Mouse (Mus musculus) heart, embryonic 14.5 days (tissue): ENCODE data around the gene Slc44a1. TPM values are rescaled to one million over a fixed set of nuclear protein-coding genes. Genes with fewer than 3 reads are reported as not detected.

ENCODE experiments used
- ATAC-seq: fragments of 200-750 bp; cut with Nextera tagmentation; 2 replicates; pipeline ENCODE4 v1.8.0; 2017; ENCODE audit warnings: low read depth, moderate TSS enrichment; ENCODE audit not compliant: insufficient number of reproducible peaks, insufficient read depth, low FRiP score
- H3K27ac ChIP-seq, 2 experiments: fragments of 200-500 bp in 1 of 2; fragments of 300-500 bp in 1 of 2; sonication (generic) in 1 of 2; replicated peaks in 1 of 2; 2 replicates each; pipeline ENCODE4 v1.5.1; 2012 to 2014; ENCODE audit warnings: low read depth in 2 of 2, low read length in 2 of 2, control low read depth in 1 of 2, mild to moderate bottlenecking in 1 of 2, mixed read lengths in 1 of 2; ENCODE audit not compliant: control insufficient read depth in 1 of 2, insufficient read depth in 1 of 2
- H3K27me3 ChIP-seq: fragments of 300-500 bp; sonication (generic); 2 replicates; pipeline ENCODE4 v1.6.1; 2014; ENCODE audit warnings: mild to moderate bottlenecking, low read length, control low read depth; ENCODE audit not compliant: control insufficient read depth, insufficient read depth
- H3K36me3 ChIP-seq: fragments of 300-500 bp; sonication (generic); 2 replicates; pipeline ENCODE4 v1.6.1; 2014; ENCODE audit warnings: mild to moderate bottlenecking, control low read depth, low read length, mixed read lengths; ENCODE audit not compliant: control insufficient read depth, insufficient read depth
- H3K4me1 ChIP-seq, 2 experiments: fragments of 200-500 bp in 1 of 2; fragments of 300-500 bp in 1 of 2; sonication (generic) in 1 of 2; 2 replicates each; pipeline ENCODE4 v1.6.1; 2012 to 2014; ENCODE audit warnings: low read length in 2 of 2, control low read depth in 1 of 2, mixed read lengths in 1 of 2; ENCODE audit not compliant: control insufficient read depth in 2 of 2, insufficient read depth in 2 of 2
- H3K4me2 ChIP-seq: fragments of 300-500 bp; sonication (generic); 2 replicates; pipeline ENCODE4 v1.6.1; 2014; ENCODE audit warnings: mild to moderate bottlenecking, low read length
- H3K4me3 ChIP-seq, 2 experiments: fragments of 200-500 bp in 1 of 2; fragments of 300-500 bp in 1 of 2; sonication (generic) in 1 of 2; 2 replicates each; pipeline ENCODE4 v1.5.1; 2012 to 2014; ENCODE audit warnings: low read length in 2 of 2, mild to moderate bottlenecking in 2 of 2, control low read depth in 1 of 2, low read depth in 1 of 2, moderate library complexity in 1 of 2; ENCODE audit not compliant: control insufficient read depth in 1 of 2, insufficient read depth in 1 of 2
- H3K9ac ChIP-seq: fragments of 300-500 bp; sonication (generic); 2 replicates; pipeline ENCODE4 v1.6.1; 2014; ENCODE audit warnings: mild to moderate bottlenecking, low read length
- H3K9me3 ChIP-seq: fragments of 300-500 bp; sonication (generic); 2 replicates; pipeline ENCODE4 v1.6.1; 2016; ENCODE audit warnings: low read length, control low read depth; ENCODE audit not compliant: control insufficient read depth
- WGBS: fragments of 180-500 bp; shearing (Covaris S2); extraction: QIAGEN DNeasy Blood & Tissue Kit; methylation state at CpG from one replicate; pipeline ENCODE4 v1.1.7; 2014; 5-methylcytosine and 5-hydroxymethylcytosine counted together
- polyA plus RNA-seq: library from polyadenylated mRNA; unstranded; fragments of >200 nt; fragmentation: Nextera tagmentation; extraction: Ambion mirVana; gene quantifications from 2 replicates; pipeline ENCODE4 v1.2.1, GENCODE M21; 2014

Slc44a1 gene
- polyA plus RNA-seq, 1 experiment from 2014 or later = 34.0 TPM

DNA sequence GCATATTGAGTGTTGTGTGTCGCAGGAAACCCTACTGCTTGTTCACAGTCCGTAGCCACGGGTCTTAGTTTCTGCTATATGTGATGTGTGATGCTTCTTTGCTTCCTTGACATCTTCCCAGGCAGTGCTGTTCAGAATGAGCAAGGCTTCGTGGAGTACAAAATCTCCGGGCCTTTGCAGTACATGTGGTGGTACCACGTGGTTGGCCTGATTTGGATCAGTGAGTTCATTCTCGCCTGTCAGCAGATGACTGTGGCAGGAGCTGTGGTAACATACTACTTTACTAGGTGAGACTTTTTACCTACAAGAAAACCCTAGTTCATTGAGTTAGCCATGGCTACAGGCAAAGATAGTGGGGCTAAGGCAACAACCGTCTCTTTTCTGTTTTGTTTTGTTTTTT lies 103.2 kb downstream of the Slc44a1 start:
- H3K27me3 ChIP-seq = no peaks in the 10 kb centered on the region
- 0 out of 4 replicates have a peak, but pooled peaks cover 0 to 5% of the 10 kb centered on the region in 2 experiments for H3K4me1 ChIP-seq
- no peak overlapping the region for H3K4me3 ChIP-seq
- no peak overlapping the region for H3K9ac ChIP-seq
- H3K9me3 ChIP-seq = no peaks in the 10 kb centered on the region
- no peak overlapping the region for H3K4me2 ChIP-seq
- ATAC-seq = no peak
- peaks cover 38% of the 10 kb centered on the region for H3K36me3 ChIP-seq
- WGBS = 73% methylated on average over 8 of the region's 8 CpGs
- no peak overlapping the region for H3K27ac ChIP-seq

- ATAC-seq = no peak
Measured at GRCm38 (mm10) chr4:53544889-53545288, 104.7 kb downstream of the Slc44a1 start.

DNA sequence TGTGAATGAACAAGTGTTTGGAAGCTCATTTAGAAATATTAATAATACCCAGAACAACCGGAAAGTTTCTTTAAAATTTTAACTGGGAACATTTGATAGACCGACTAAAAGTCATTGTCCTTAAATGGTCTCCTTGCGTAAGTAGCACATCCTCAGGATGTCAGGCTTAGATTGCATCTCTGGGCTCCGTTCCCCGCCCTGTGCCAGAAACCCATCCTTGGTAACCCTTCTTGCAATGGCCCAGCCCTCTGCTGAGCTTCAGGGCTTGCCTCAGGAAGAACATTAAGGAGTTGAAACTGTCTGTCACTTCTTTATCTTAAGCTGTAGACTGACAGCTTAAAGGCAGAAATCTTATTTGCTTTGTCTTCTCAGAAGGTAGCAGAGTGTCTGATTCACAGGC lies 107.2 kb downstream of the Slc44a1 start:
- no peak for ATAC-seq
- Histone ChIP-seq H3K27ac (no peak overlapping the region), H3K9me3 (no peaks in the 10 kb centered on the region), H3K27me3 (no peaks in the 10 kb centered on the region), H3K4me3 (no peak overlapping the region), H3K9ac (no peak overlapping the region), H3K4me1 (peaks cover 0 to 8% of the 10 kb centered on the region in 2 experiments; a peak in 2 of 4 replicates), H3K4me2 (no peak overlapping the region), H3K36me3 (peaks cover 36% of the 10 kb centered on the region)
- WGBS = 89% methylated on average over 5 of the region's 5 CpGs

More at GRCm38 (mm10) chr4:53544889-53545288, 104.7 kb downstream of the Slc44a1 start:
- Histone ChIP-seq H3K4me3 (no peak overlapping the region), H3K27me3 (no peaks in the 10 kb centered on the region), H3K9ac (no peak overlapping the region), H3K27ac (no peak overlapping the region), H3K36me3 (peaks cover 38% of the 10 kb centered on the region), H3K4me1 (peaks cover 0 to 8% of the 10 kb centered on the region in 2 experiments; a peak in 2 of 4 replicates), H3K9me3 (no peaks in the 10 kb centered on the region), H3K4me2 (no peak overlapping the region)
- 78% methylated on average over 1 of the region's 1 CpGs for WGBS

GRCm38 (mm10) chr4:53549375-53549774 lies 109.2 kb downstream of the Slc44a1 start:
- Histone ChIP-seq H3K4me1 (peaks cover 0 to 8% of the 10 kb centered on the region in 2 experiments; a peak in 2 of 4 replicates), H3K27me3 (no peaks in the 10 kb centered on the region), H3K4me3 (no peak overlapping the region), H3K36me3 (peaks cover 34% of the 10 kb centered on the region), H3K4me2 (no peak overlapping the region), H3K27ac (no peak overlapping the region), H3K9ac (no peak overlapping the region), H3K9me3 (no peaks in the 10 kb centered on the region)
- 63% methylated on average over 4 of the region's 4 CpGs for WGBS
- no peak for ATAC-seq

GRCm38 (mm10) chr4:53564618-53565017 lies 124.4 kb downstream of the Slc44a1 start:
- Histone ChIP-seq H3K4me2 (no peak overlapping the region), H3K9me3 (no peaks in the 10 kb centered on the region), H3K27me3 (no peaks in the 10 kb centered on the region), H3K4me3 (no peak overlapping the region), H3K36me3 (peaks cover 45% of the 10 kb centered on the region), H3K4me1 (no peaks in the 10 kb centered on the region), H3K27ac (no peak overlapping the region), H3K9ac (no peak overlapping the region)
- 78% methylated on average over 5 of the region's 5 CpGs for WGBS
- no peak for ATAC-seq

- Histone ChIP-seq H3K9me3 (no peaks in the 10 kb centered on the region), H3K4me2 (no peak overlapping the region), H3K4me1 (no peaks in the 10 kb centered on the region), H3K4me3 (no peak overlapping the region), H3K9ac (no peak overlapping the region), H3K27me3 (no peaks in the 10 kb centered on the region), H3K36me3 (peaks cover 33% of the 10 kb centered on the region), H3K27ac (no peak overlapping the region)
- 90% methylated on average over 1 of the region's 1 CpGs for WGBS
- no peak for ATAC-seq
Measured at GRCm38 (mm10) chr4:53567065-53567464, 126.9 kb downstream of the Slc44a1 start.

DNA sequence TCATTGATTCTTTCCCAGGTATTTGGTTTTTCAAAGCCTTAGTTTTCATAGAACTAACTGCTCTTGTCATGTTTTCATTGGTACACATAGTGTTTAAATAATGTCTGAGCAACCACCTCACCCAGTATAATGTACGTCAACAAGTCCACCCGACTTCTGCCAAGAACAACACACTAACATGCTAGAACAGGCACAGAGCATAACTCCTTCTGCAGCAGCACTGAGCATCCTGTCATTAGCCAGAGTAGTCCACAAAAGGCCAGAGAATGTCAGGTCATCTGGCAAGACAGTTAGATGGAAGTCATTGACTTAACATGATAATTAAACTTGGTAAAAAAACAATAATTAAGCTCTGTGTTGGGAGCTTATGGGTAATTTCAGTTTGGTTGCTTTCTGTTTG lies 135.3 kb downstream of the Slc44a1 start:
- H3K4me2 ChIP-seq = no peak overlapping the region
- no peak overlapping the region for H3K27ac ChIP-seq
- WGBS = 59% methylated on average over 2 of the region's 2 CpGs
- H3K27me3 ChIP-seq = no peaks in the 10 kb centered on the region
- no peaks in the 10 kb centered on the region for H3K9me3 ChIP-seq
- no peak for ATAC-seq
- no peaks in the 10 kb centered on the region for H3K36me3 ChIP-seq
- H3K4me1 ChIP-seq = no peaks in the 10 kb centered on the region
- no peak overlapping the region for H3K4me3 ChIP-seq
- H3K9ac ChIP-seq = no peak overlapping the region

DNA sequence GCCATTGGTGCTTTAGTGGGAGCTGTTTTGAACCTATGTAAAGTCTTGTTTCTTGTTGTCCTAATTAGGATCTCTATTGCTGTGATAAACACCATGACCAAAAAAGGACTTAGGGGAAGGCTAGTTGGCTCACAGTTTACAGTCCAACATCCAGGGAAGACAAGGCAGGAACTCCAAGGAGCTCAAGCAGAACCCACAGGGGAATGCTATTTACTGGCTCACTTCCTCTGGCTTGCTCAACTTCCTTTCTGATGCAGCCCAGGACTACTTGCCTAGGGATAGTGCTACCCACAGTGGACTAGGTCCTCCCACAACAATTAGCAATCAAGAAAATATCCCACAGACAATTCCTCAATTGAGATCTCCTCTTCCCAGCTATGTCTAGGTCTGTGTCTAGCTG lies 147.5 kb downstream of the Slc44a1 start:
- Histone ChIP-seq H3K9ac (no peak overlapping the region), H3K9me3 (no peaks in the 10 kb centered on the region), H3K4me1 (peaks cover 4 to 5% of the 10 kb centered on the region in 2 experiments; a peak in 2 of 4 replicates), H3K27ac (no peak overlapping the region), H3K4me2 (no peak overlapping the region), H3K27me3 (no peaks in the 10 kb centered on the region), H3K36me3 (no peaks in the 10 kb centered on the region), H3K4me3 (no peak overlapping the region)
- no peak for ATAC-seq
